Mouse (Mus musculus) bone marrow, adult 2 months (tissue): ENCODE measurements around the gene Kcnip1.

ENCODE experiments used
- CTCF ChIP-seq: fragments of 200-500 bp; IDR thresholded peaks from 2 replicates; pipeline ENCODE4 v1.5.1; 2011; ENCODE audit warnings: low read length, control low read depth; ENCODE audit not compliant: control insufficient read depth, insufficient read depth
- POLR2A ChIP-seq: fragments of 200-500 bp; IDR thresholded peaks from 2 replicates; pipeline ENCODE4 v1.6.1; 2011; ENCODE audit warnings: low read depth, mild to moderate bottlenecking, control low read depth, low read length, borderline replicate concordance; ENCODE audit not compliant: control insufficient read depth

GRCm38 (mm10) chr11:33655861-33656593 is 336.9 kb downstream of the Kcnip1 start:
- TF ChIP-seq CTCF (no peak), POLR2A (no peak)
